Mouse (Mus musculus): ENCODE measurements at regions not wholly inside any gene's neighbourhood (a gene's known extent, or its start where the extent isn't known, plus 50 kb on each side); places are given as distances from the start of the nearest gene placed in this dataset.

- no peaks in the 10 kb centered on the region for H3K4me1 ChIP-seq (ENCODE audit: control insufficient read depth, insufficient read depth, low read length)
- no peaks in the 10 kb centered on the region for H3K36me3 ChIP-seq (ENCODE audit: control insufficient read depth, insufficient read depth, low read length)
- no peak overlapping the region for H3K27ac ChIP-seq (replicated peaks; ENCODE audit: low read depth, low read length)
- H3K4me2 ChIP-seq (ENCODE audit: low read length): no peak overlapping the region
- no peak overlapping the region for H3K9ac ChIP-seq (replicated peaks; ENCODE audit: low read length)
- H3K4me3 ChIP-seq (replicated peaks; ENCODE audit: low read depth, low read length): no peak overlapping the region
- no peaks in the 10 kb centered on the region for H3K27me3 ChIP-seq (ENCODE audit: control insufficient read depth, insufficient read depth, low read length)
- no peaks in the 10 kb centered on the region for H3K9me3 ChIP-seq (ENCODE audit: control insufficient read depth, low read length)
- 40% methylated on average over 2 of the region's 2 CpGs for WGBS
- DNase-seq (peak; percentile 35), ATAC-seq (ENCODE audit: low FRiP score, low TSS enrichment) (peak; percentile 68; the same call in 1 of the 2 replicates)
Observed at GRCm38 (mm10) chr12:42369029-42369577, 882.9 kb upstream of the Lrrn3 start.

GRCm38 (mm10) chr12:42338996-42339680 is 852.9 kb upstream of the Lrrn3 start:
- H3K4me3 ChIP-seq (replicated peaks; ENCODE audit: low read depth, low read length): no peak overlapping the region
- H3K4me1 ChIP-seq (ENCODE audit: control insufficient read depth, insufficient read depth, low read length): no peaks in the 10 kb centered on the region
- DNase-seq (no peak), ATAC-seq (ENCODE audit: low FRiP score, low TSS enrichment) (no peak)
- no peaks in the 10 kb centered on the region for H3K27me3 ChIP-seq (ENCODE audit: control insufficient read depth, insufficient read depth, low read length)
- H3K36me3 ChIP-seq (ENCODE audit: control insufficient read depth, insufficient read depth, low read length): no peaks in the 10 kb centered on the region
- H3K27ac ChIP-seq (replicated peaks; ENCODE audit: low read depth, low read length): no peak overlapping the region
- no peaks in the 10 kb centered on the region for H3K9me3 ChIP-seq (ENCODE audit: control insufficient read depth, low read length)
- H3K9ac ChIP-seq (replicated peaks; ENCODE audit: low read length): no peak overlapping the region
- H3K4me2 ChIP-seq (ENCODE audit: low read length): no peak overlapping the region
- WGBS: 55% methylated on average over 3 of the region's 3 CpGs

GRCm38 (mm10) chr12:42306429-42306828 is 820.2 kb upstream of the Lrrn3 start:
- no peak for DNase-seq
- Histone ChIP-seq H3K4me1 (ENCODE audit: control insufficient read depth, insufficient read depth, low read length) (no peaks in the 10 kb centered on the region), H3K4me3 (replicated peaks; ENCODE audit: low read depth, low read length) (no peak overlapping the region)

GRCm38 (mm10) chr12:42277241-42278032 is 791.2 kb upstream of the Lrrn3 start:
- ATAC-seq (ENCODE audit: low FRiP score, low TSS enrichment) (no peak), DNase-seq (no peak)
- Histone ChIP-seq H3K4me2 (ENCODE audit: low read length) (no peak overlapping the region), H3K9me3 (ENCODE audit: control insufficient read depth, low read length) (no peaks in the 10 kb centered on the region), H3K4me1 (ENCODE audit: control insufficient read depth, insufficient read depth, low read length) (no peaks in the 10 kb centered on the region), H3K4me3 (replicated peaks; ENCODE audit: low read depth, low read length) (no peak overlapping the region), H3K9ac (replicated peaks; ENCODE audit: low read length) (no peak overlapping the region), H3K27me3 (ENCODE audit: control insufficient read depth, insufficient read depth, low read length) (no peaks in the 10 kb centered on the region), H3K36me3 (ENCODE audit: control insufficient read depth, insufficient read depth, low read length) (no peaks in the 10 kb centered on the region), H3K27ac (replicated peaks; ENCODE audit: low read depth, low read length) (no peak overlapping the region)
- 86% methylated on average over 9 of the region's 9 CpGs for WGBS

More at GRCm38 (mm10) chr12:42306429-42306828, 820.2 kb upstream of the Lrrn3 start:
- Histone ChIP-seq H3K27ac (replicated peaks; ENCODE audit: low read depth, low read length) (no peak overlapping the region), H3K36me3 (ENCODE audit: control insufficient read depth, insufficient read depth, low read length) (no peaks in the 10 kb centered on the region), H3K4me2 (ENCODE audit: low read length) (no peak overlapping the region), H3K9me3 (ENCODE audit: control insufficient read depth, low read length) (no peaks in the 10 kb centered on the region), H3K27me3 (ENCODE audit: control insufficient read depth, insufficient read depth, low read length) (no peaks in the 10 kb centered on the region), H3K9ac (replicated peaks; ENCODE audit: low read length) (no peak overlapping the region)
- ATAC-seq (ENCODE audit: low FRiP score, low TSS enrichment): no peak
- 83% methylated on average over 6 of the region's 6 CpGs for WGBS

GRCm38 (mm10) chr12:42250410-42250809 is 764.2 kb upstream of the Lrrn3 start:
- no peaks in the 10 kb centered on the region for H3K9me3 ChIP-seq (ENCODE audit: control insufficient read depth, low read length)
- no peak for DNase-seq
- H3K4me1 ChIP-seq (ENCODE audit: control insufficient read depth, insufficient read depth, low read length): no peaks in the 10 kb centered on the region
- ATAC-seq (ENCODE audit: low FRiP score, low TSS enrichment): no peak
- no peak overlapping the region for H3K9ac ChIP-seq (replicated peaks; ENCODE audit: low read length)
- H3K36me3 ChIP-seq (ENCODE audit: control insufficient read depth, insufficient read depth, low read length): no peaks in the 10 kb centered on the region
- no peaks in the 10 kb centered on the region for H3K27me3 ChIP-seq (ENCODE audit: control insufficient read depth, insufficient read depth, low read length)
- H3K4me3 ChIP-seq (replicated peaks; ENCODE audit: low read depth, low read length): no peak overlapping the region
- H3K4me2 ChIP-seq (ENCODE audit: low read length): no peak overlapping the region
- H3K27ac ChIP-seq (replicated peaks; ENCODE audit: low read depth, low read length): no peak overlapping the region

GRCm38 (mm10) chr12:42229235-42229634 is 743.0 kb upstream of the Lrrn3 start:
- no peak overlapping the region for H3K9ac ChIP-seq (replicated peaks; ENCODE audit: low read length)
- no peak overlapping the region for H3K27ac ChIP-seq (replicated peaks; ENCODE audit: low read depth, low read length)
- no peak overlapping the region for H3K4me2 ChIP-seq (ENCODE audit: low read length)
- no peak for ATAC-seq (ENCODE audit: low FRiP score, low TSS enrichment)
- no peak for DNase-seq
- no peak overlapping the region for H3K4me3 ChIP-seq (replicated peaks; ENCODE audit: low read depth, low read length)
- no peaks in the 10 kb centered on the region for H3K36me3 ChIP-seq (ENCODE audit: control insufficient read depth, insufficient read depth, low read length)
- H3K4me1 ChIP-seq (ENCODE audit: control insufficient read depth, insufficient read depth, low read length): no peaks in the 10 kb centered on the region
- no peaks in the 10 kb centered on the region for H3K27me3 ChIP-seq (ENCODE audit: control insufficient read depth, insufficient read depth, low read length)
- no peaks in the 10 kb centered on the region for H3K9me3 ChIP-seq (ENCODE audit: control insufficient read depth, low read length)

GRCm38 (mm10) chr12:42181646-42182045 is 695.4 kb upstream of the Lrrn3 start:
- no peak overlapping the region for H3K4me2 ChIP-seq (ENCODE audit: low read length)
- WGBS: 76% methylated on average over 1 of the region's 1 CpGs
- no peak overlapping the region for H3K9ac ChIP-seq (replicated peaks; ENCODE audit: low read length)
- H3K27ac ChIP-seq (replicated peaks; ENCODE audit: low read depth, low read length): no peak overlapping the region
- DNase-seq (no peak), ATAC-seq (ENCODE audit: low FRiP score, low TSS enrichment) (no peak)
- no peaks in the 10 kb centered on the region for H3K36me3 ChIP-seq (ENCODE audit: control insufficient read depth, insufficient read depth, low read length)
- H3K4me3 ChIP-seq (replicated peaks; ENCODE audit: low read depth, low read length): no peak overlapping the region
- no peaks in the 10 kb centered on the region for H3K9me3 ChIP-seq (ENCODE audit: control insufficient read depth, low read length)
- no peaks in the 10 kb centered on the region for H3K4me1 ChIP-seq (ENCODE audit: control insufficient read depth, insufficient read depth, low read length)
- H3K27me3 ChIP-seq (ENCODE audit: control insufficient read depth, insufficient read depth, low read length): no peaks in the 10 kb centered on the region

- no peaks in the 10 kb centered on the region for H3K36me3 ChIP-seq (ENCODE audit: control insufficient read depth, insufficient read depth, low read length)
- no peaks in the 10 kb centered on the region for H3K27me3 ChIP-seq (ENCODE audit: control insufficient read depth, insufficient read depth, low read length)
- no peak for ATAC-seq (ENCODE audit: low FRiP score, low TSS enrichment)
- no peaks in the 10 kb centered on the region for H3K4me1 ChIP-seq (ENCODE audit: control insufficient read depth, insufficient read depth, low read length)
- no peak overlapping the region for H3K4me3 ChIP-seq (replicated peaks; ENCODE audit: low read depth, low read length)
- no peaks in the 10 kb centered on the region for H3K9me3 ChIP-seq (ENCODE audit: control insufficient read depth, low read length)
- WGBS: 61% methylated on average over 1 of the region's 1 CpGs
- H3K4me2 ChIP-seq (ENCODE audit: low read length): no peak overlapping the region
- no peak overlapping the region for H3K9ac ChIP-seq (replicated peaks; ENCODE audit: low read length)
- H3K27ac ChIP-seq (replicated peaks; ENCODE audit: low read depth, low read length): no peak overlapping the region
- DNase-seq: peak; percentile 12
Observed at GRCm38 (mm10) chr12:42179947-42180669, 693.9 kb upstream of the Lrrn3 start.

Measured in midbrain, embryonic 14.5 days (tissue).